Mouse (Mus musculus) cerebellum, adult 11 months (tissue): ENCODE measurements around the gene Ctsl.

Source experiments
- DNase-seq: peaks from one replicate; pipeline ENCODE4 v3.0.0; 2022

Gene Ctsl

DNA sequence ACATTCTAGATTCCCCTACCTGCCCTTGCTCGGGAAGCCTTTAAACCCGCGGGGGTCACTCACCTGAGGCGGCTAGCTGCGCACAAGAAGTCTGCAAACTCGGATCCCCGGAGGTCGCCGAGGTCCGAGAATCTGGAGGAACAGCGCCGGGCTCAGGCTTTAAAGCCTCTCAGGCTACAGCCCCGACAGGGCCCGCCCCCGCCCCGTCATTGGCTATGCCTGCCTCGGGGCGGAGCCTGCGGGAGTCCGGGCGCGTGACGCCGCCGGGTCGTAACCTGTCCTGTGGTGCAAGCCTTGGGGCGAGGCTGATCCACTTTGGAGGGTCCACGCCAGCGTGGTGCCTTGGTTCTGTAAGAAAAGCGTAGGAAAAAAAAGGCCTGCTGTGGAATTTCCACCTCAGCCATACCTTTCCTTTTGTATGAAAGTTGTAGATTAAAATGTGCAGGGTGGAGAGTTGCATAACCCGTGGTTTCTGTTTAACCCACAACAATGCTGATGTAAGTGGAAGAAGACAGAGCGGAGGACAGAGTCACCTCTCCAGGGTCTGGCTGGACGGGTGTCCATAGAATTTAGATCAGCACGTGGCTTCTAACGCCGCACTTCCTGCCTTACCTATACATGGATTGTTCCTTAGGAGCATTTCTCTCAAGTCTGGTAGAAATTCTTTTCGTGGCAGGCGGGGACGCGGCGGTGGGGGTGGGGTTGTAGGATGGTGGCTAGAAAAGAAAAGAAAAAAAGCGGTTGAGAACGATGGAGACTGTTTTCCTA lies at the start of gene Ctsl:
Gene Ctsl (minus strand): TSS at position 718 of the 768 bp plus-strand sequence.
- peak; percentile 94 for DNase-seq

DNA sequence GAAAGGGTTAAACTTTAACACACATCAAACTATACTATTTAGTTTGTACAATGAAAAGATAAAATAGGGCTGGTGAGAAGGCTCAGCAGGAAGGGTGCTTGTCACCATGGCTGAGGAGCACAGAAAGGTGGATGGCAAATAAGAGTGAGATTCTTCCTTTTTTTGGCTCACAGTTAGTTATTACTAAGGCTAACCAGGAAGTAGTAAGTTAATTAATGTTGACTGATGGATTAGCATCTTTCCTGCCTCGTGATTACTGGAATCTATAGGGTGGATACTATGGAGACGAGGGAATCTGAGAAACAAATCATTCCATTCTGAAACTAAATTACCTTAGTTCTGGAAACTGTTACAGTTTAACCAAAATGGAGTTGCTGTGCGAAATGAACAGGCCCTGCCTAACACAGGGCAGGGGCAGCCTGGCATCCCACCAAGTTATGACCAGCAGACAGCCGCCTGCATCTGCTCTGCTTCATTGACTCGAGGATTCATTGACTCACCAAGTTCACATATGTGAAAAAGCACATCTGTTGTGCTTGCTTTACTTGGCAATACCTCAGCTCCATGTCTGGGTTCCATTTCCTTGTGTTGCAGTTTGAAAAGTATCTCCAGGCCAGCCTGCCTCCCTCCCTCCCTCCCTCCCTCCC lies 46.4 kb upstream of the Ctsl start:
- DNase-seq, result no peak

DNA sequence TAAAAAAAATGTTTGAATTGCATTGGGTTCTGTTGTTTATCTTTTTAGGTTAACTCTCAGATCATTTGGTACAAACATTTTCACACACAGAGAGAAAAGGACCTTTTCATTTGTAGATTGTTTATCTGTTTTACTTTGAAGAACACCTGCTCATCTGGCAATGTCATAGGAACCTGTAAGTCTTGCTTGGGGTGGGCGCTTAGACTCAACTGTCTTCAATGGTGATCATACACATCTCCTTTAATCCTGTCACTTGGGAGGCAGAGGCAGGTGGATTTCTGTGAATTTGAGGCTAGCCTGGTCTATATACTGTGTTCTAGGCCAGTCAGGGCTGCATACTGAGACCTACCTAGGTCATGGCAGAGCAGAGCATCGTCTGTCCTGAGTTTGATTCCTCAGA lies 45.0 kb upstream of the Ctsl start:
- DNase-seq, result no peak

DNA sequence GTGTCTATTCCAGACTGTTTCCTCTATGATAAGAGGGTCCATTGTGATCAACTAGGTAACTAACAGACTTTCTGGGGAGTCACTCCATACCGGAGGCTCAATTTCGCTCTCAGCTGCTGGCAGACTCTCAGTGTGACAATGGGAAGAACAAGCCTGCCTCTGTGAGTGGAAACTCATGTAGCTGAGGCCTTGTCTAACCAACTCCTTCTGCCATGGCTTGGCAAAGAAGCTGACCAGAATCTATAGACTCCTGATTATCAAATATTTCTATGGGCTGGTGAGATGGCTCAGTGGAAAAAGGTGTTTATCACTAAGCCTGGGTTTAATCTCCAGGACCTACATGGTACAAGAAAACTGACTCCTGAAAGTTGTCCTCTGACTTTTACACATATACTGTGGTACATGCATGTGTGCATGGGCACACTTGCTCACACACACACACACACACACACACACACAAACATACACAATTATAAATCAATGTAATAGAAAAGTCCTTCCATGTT lies 42.1 kb upstream of the Ctsl start:
- no peak for DNase-seq

DNA sequence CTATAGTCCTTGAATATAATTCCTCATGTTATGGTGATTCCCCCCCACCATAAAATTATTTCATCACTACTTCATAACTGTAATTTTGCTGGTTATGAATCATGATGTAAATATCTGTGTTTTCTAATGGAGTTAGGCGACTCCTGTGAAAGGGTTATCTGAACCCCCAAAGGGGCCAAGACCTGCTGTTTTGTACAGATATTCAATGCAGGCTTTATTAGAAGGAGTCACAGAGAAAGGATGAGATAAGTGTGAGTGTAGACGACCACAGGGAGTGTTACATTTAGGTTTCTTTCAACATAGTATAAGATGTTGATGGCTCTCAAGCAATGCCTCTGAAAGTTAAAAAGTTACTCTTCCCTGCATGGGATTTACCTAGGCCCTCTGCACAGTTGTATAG lies 40.6 kb upstream of the Ctsl start:
- no peak for DNase-seq

DNA sequence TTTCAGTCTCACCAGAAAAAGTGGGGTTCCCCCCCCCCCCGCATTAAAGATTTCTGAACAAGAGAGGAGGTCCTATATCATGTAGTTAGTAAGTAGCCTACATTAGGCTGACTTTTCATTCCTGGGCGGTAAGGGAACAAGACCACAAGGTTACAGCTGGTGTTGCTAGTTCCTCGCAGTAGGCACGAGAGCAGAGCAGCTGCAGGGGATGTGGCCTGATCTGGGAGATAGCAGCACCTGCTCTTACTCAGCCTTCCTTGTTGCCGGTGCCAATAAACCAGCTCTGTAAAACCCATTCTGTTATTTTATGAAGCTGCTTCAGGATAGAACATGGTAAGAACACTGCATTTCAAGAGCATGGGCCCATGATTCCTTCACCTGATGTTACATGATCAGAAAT lies 39.9 kb upstream of the Ctsl start:
- DNase-seq, result no peak

DNA sequence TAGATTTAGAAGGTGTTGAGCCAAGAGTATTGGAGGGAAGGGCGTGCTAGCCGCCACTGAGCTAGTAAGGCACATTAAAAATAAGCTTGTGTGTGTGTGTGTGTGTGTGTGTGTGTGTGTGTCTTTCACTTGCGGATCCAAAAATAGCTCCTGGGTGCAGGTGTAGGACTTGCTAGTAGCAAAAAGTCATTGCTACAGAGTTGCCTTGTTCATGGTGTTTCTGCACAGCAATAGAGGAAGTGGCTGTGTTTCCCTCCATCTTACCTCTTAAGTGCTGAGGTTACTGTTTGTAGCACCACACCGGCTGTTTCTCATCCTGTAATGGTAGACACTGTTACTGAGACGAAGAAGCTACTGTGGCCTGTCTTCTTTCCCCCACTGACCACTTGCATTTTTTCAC lies 37.3 kb upstream of the Ctsl start:
- DNase-seq, result no peak

DNA sequence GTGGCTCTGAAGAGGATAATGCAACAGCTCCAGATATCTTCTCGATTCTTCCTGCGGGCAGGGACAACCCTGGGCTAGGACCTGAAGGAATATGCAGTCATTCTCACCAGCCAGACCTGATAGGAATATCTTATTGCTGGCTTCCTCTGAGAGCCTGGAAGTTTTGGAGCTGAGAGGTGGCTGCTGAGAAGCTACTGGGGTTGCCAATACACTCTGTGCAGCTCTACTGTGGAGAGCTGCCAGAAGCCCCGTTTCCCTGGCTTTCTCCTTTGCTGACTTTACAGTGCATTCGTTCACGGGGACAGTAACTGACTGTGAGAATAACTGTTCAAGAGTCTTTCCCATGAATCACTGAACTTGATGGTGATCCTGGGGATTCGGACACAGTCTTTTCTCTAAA lies 34.9 kb upstream of the Ctsl start:
- no peak for DNase-seq

DNA sequence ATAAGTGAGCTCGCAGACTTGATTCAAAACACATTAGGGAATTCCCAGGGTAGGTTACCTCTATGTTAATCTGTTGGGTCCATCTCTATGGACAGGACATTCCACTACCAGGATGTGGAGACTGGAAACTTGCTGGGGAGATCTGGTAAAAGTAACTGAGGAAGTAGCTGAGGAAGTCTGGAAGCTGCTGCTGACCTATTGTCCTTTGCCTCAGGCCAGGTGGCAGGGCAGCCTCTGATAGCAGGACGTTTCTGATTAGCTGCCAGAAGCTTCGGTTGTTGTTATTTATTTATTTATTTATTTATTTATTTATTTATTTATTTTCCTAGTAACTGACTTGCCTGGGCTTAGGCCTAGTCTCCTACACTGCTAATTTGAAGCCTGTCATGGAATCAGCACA lies 32.8 kb upstream of the Ctsl start:
- no peak for DNase-seq

DNA sequence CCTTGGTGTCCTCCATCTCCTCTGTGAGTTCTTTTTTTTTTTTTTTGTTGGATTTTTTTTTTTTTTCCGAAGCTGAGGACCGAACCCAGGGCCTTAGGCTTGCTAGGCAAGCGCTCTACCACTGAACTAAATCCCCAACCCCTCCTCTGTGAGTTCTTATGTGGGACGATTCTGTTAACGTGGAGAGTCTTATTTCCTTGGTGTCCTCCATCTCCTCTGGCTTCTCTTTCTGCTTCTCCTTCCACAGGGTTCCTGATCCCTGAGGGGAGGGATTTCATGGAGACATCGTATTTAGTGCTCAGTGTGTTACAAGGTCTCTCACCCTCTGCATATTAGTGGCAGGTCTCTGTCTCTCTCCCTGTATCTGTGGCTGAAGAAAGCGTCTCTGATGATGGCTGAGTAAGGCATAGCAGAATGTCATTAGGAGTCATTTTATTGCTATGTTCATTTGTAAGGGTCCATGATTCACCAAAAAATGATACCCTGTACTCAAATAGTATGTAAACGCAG lies 32.3 kb upstream of the Ctsl start:
- DNase-seq, result no peak

DNA sequence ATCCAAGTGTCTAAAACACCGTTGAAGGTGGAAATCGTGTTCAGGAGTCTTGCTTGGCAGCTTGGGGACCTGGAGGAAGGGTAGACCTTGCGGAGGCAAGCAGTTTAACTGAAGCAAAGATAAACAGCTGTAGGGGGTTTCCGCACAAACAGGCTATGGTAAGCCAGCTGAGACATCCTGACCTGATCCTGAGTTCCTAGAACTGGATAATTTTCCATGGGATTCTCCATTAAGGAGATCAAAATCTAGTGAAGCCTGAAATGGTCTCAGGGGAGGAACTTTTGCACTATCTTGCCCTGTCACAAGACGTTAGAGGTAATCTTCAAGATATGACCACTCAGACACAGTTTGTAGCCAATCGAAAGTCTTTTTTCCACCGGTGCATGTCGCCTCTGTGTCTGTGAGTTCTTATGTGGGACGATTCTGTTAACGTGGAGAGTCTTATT lies 31.8 kb upstream of the Ctsl start:
- no peak for DNase-seq

DNA sequence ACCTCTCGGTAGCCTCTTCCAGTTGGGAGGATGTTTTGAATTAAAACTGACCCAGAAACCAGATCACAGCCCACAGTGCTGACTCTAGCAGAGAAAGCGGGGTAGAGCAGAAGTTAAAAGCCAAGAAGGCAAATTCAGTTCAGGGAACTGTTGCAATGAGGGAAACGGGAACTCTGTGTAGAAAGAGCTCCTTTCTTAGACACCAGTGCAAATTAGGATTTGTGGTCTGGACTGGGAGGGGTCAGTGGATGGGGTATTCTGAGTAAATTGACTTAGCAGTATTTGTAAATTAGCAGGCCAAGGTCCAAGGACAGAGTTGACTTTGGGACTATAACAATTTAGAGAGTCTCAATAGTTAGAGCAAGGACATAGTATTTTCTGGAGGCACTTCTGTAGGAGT lies 31.3 kb upstream of the Ctsl start:
- DNase-seq, result no peak

DNA sequence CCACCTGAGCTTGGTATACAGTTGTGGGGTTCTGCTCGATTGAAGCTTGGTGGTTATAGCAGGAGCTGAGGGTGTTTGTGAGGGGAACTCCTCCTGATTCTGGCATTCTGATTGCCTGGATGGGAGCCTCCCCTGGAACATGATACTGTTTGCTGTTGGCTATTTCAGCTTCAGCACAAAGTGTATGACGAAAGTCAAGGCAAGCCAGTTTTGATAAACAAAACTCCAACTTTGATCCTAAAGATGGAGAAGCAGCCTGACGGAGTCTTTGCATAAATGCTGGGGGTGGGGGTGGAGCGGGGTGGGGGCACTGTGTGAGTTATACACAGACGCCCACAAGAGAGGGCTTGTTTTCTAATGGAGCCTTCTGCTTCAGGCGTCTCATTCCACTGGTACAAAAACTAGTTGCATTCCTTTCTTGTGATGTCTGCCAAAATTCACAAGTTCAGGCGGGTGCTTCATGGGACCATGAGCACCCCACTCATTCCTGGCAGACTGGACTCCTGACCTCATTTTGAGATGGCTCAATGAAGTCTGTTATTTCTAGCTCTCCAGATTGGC lies 30.2 kb upstream of the Ctsl start:
- DNase-seq, result no peak

DNA sequence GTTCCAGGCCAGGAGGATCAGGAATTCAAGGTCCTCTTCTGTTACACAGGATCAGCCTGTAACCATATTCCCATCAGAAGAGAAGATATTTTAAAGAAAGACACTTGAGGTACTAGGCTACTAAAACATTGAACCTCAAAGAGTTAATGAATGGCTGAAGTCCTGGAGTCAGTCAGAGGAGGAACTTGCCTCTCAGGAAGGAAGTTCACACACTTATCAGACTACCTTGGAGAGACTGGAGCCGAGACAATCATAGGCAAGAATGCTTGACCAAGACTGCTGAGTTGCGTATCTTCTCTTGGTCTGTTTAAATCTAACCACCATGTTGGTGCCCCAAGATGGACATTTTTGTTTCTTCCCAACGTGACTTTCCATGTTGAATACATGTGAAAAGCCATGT lies 29.2 kb upstream of the Ctsl start:
- no peak for DNase-seq

DNA sequence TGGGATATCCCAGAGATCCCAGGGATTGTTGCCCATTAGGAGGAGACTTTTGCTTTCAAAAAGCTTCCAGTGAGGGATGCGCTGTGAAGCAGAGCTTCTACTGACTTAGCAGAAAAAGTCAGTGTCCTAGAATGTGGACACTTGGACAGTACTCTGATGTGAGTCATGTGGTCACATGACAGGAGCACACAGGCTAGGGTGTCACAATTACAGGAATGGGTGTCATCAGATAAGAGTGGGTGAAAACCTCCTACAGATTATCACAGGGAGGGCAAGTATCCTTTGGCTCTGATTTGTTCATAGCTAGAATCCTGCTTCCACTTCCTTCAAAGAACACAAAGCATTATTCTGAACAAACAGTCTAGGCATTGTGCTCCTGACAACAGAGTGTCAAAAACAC lies 27.4 kb upstream of the Ctsl start:
- DNase-seq, result no peak

DNA sequence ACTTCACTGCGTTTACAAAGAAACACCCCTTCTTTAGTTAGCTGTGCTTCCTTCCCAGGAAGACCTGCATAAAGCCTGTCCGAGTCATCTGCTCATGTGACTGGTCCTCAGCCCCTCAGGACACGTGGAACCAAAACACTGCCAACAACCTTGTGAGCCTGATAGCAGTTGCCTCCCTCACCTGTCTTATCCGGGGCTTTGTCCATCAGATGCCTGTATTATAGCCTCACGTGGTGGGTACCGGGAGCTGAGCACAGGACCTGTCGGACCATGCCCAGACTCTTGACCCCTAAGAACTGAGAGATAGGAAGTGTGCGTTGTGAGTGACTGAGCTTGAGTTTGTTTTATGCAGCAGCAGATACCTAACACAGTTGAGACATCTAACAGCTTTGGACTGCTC lies 26.3 kb upstream of the Ctsl start:
- no peak for DNase-seq

DNA sequence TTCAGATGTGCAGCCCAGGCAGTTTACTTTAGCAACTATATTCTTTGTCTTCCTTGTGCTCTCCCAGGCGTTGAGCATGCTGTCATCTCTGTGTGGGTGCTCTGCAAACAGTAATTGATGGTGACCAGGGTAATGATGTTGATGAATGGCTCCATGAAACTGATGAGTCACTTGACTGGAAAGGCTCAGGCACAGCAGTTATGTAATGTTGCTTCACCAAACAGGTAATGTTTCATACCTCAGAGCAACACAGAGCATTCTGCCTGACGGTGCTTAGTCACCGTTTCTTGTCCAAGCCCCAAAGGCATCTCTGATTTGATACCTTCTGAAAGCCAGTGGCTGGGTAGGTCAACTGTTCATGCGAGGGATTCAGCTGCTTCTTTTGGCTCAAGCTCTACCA lies 17.7 kb upstream of the Ctsl start:
- no peak for DNase-seq

DNA sequence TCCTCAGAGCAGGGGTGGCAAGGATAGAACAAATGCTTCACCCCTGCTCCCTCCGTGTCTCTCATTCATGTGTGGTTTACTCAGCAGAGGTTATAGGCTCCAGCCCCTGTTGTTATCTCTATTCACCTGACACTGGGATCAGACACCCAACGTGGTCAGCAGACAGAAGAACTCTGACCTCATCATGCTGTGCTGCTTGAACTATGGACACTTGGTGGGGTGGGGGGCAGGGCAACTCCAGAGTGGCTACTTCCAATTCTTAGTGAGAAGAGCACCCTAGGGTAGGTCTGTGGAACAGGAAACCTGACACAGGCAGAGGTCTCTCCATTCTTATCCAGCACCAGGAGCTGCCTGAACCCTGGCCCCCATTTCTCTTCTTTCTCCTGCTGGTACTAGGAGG lies 15.4 kb upstream of the Ctsl start:
- DNase-seq, result no peak

DNA sequence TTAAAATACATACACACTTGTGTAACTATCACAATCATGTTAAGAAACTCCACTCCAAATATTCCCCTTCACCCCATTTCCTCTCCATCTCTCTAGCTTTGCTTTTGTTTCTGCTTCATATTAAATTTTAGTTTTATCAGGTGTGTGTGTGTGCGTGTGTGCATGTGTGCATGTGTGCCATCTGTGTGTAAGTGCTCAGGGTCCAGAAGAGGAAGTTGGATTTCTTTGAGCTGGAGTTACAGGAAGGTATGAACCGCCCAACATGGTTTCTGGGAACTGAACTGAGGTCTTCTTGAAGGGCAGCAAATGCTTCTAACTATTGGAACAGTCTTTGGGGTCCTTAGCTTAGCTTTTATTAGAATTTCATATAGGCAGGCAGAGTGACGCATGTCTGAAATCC lies 14.2 kb upstream of the Ctsl start:
- no peak for DNase-seq

DNA sequence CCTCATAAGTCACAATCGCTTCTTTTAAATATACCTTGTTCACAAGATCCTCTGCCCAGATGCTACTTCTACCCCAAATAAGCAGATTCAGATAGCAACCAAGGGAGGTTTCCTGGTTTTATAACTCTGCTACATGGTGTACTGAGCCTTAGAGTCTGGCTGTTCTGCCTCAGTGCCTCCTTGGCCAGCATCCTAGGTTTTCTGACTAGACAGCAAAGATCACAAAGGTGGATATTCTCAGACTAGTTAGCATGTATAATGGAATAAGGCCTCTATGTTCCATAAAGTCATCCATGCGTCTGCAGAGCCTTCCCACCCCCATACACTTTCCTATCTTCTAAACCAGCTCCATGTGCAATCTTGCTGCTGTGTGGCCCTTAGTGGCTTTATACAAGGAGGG lies 9.6 kb upstream of the Ctsl start:
- DNase-seq, result no peak

DNA sequence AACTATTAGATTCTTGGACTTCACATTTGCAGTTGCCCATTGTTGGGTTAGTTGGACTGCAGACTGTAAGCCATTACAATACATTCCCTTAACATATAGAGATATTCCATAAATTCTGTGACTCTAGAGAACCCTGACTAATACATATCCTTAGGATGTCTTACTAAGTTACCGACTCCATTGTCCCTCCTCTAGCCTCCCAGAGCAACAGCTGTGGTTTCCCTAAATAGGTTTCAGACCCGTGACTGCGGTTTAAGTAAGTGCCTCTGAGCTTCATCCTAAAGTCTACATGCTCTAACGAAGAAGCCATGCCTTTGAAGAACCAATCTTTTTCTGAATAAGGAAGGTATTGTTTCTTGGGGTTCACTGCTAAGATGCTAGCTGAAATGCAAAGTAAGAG lies 7.9 kb upstream of the Ctsl start:
- DNase-seq, result no peak

DNA sequence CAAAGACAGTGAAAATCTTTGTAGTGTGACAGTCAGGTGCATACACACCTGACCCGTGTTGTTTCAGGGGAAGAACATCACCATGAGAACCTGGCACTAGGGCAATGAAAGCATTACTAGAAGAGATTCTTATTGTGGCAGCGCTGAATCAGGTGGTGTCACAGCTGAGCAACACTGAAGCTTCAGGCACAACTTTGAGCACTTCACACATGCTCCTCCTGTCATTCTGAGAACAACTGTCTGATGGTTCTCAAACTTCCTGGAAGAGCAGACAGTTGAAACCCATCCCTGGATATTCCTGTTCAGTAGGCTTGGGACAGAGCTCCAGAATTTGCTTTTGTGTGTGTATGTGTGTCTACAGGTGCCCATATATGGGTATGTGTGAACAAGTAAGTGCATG lies 5.8 kb upstream of the Ctsl start:
- no peak for DNase-seq

DNA sequence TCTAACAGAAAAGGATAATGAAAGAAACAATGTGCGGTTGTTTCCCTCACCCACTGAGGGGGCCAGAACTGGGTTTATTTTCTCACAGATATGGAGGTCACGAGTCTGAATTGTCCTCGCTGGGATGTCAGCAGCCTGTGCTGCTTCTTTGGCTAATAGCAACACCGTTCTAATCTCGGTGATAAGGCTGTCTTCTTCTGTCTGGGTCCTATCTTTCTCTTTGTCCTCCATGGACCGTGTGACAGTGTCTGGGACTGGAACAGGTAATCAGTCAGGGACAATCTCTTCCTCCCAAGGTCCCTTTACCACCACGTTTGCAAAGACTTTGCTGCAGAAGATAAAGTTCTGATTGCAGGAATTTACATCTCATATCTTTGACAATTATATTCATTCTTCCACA lies 4.5 kb upstream of the Ctsl start:
- no peak for DNase-seq

DNA sequence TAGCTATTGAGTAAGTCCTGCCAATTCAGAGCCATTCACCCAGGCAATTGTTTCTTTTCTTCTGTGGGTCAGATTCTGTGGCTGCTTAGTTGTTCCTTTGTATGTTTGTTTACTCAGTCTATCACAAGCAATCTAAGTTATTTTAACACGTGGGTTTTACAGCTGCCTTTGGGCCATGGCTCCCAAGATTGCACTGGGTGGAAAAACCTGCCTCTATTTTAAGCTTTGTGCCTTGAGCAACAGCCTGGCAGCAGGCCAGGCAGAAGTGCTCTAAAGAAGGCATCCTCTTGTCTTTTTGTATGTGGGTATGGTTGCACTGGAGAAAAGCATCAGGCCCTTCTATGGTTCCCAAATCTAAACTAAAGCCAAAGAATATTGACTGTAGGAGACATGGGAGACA lies 3.0 kb upstream of the Ctsl start:
- no peak for DNase-seq
